In the genomic region with DNA sequence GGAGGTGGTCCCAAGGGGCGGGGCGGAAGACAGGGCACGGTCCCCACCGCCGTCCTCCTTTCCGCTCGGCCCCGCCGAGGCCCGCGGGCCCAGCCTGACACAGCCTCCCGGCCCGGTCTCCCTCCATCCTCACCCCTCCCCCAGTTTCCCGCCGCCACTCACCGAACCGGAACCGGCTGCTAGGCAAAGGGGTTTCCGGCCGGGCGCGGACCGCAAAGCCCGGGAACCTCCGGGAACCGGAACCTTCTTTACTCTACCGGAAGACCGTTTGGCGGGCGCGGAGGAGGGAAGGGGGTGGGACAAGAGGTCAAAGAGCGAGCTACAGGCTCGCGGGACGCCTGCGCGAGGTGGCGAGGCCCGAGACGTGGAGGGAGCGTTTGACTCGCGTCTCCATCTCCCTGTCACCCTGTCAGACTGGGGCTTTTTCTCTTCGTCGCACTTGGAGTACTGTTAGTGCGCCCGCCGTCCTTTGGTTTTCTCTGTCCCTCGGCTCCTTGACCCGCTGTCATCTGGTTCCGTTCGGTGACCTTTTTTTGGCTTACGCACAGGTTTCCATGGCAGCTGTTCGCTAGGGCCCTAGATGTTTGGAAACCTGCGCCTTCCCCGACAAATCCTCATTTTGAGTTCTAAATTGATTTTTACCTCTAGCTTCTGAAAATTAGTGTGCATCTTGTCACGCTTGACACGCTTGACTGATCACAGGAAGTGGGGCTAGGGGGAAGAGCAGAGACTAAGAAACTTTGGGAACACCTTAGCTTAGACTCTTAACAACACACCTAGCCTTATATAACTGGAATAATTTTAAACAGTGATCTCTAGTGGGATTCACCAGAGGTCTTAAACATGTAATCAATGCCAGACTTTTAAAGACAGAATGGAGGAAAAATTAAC, we compare ENCODE assay signal across 8 mouse cellular contexts. TPM values are rescaled to one million over a fixed set of nuclear protein-coding genes. Genes with fewer than 3 reads are reported as not detected.
DNase-seq lines count a peak whose midpoint lies in the region; ATAC-seq and TF ChIP-seq lines count a peak whose summit lies in the region.

A gene (minus strand): TSS at position 624 of the 891 bp plus-strand sequence.

- peak; percentile 64 to 96; a peak in 3 of 4 replicates for TF ChIP-seq POLR2A in MEL (IDR thresholded peaks at IDR 0.05; ENCODE audit: control insufficient read depth in 1 of 2, insufficient read depth in 1 of 2, low read depth in 1 of 2, low read length in 2 of 2, poor library complexity in 1 of 2)
- peak; percentile 72; the same call in 1 of the 2 replicates for TF ChIP-seq POLR2A in cerebellum, adult 2 months (IDR thresholded peaks at IDR 0.05; ENCODE audit: borderline replicate concordance, insufficient read depth, low read length)

- ATAC-seq in hematopoietic stem cell, adult 5-6 weeks (replicated peaks in 1 of 2; ENCODE audit: insufficient read depth in 1 of 2, low FRiP score in 2 of 2, low TSS enrichment in 1 of 2, low read depth in 1 of 2, poor library complexity in 2 of 2, severe bottlenecking in 2 of 2), result peak; percentile 84 to 91
- peak; percentile 96 for ATAC-seq in lung, postnatal 0 days

- peak; percentile 99 for DNase-seq in MEL (ENCODE audit: low read depth, low spot score)
- DNase-seq in cerebellum, adult 2 months, result peak; percentile 92 to 95
- peak; percentile 84 for DNase-seq in forelimb bud, embryonic 11.5 days (ENCODE audit: low read depth, low spot score)
- DNase-seq in layer of hippocampus, adult 9-11 months, result peak; percentile 89
- DNase-seq in lung, postnatal 0 days (ENCODE audit: low spot score), result peak; percentile 94
- peak; percentile 87 for DNase-seq in ovary, postnatal 14 days (ENCODE audit: low spot score)
- peak; percentile 92 for DNase-seq in thymus, postnatal 14 days

- peaks cover 22 to 25% of the 10 kb centered on the region in 2 experiments for H3K4me1 ChIP-seq in MEL (ENCODE audit: control insufficient read depth in 1 of 2, insufficient read depth in 2 of 2, low read length in 2 of 2)
- H3K4me1 ChIP-seq in cerebellum, adult 2 months (ENCODE audit: control insufficient read depth, insufficient read depth, low read length), result no peaks in the 10 kb centered on the region
- peaks cover 8% of the 10 kb centered on the region; the same call in 1 of the 2 replicates for H3K4me1 ChIP-seq in lung, postnatal 0 days (ENCODE audit: insufficient read depth, low read depth, low read length)

- no peak for TF ChIP-seq RAD21 in MEL (IDR thresholded peaks at IDR 0.05; ENCODE audit: low read depth, low read length)

- H3K9me3 ChIP-seq in MEL (replicated peaks; ENCODE audit: insufficient read depth, low read length), result no peaks in the 10 kb centered on the region
- no peaks in the 10 kb centered on the region for H3K9me3 ChIP-seq in lung, postnatal 0 days (ENCODE audit: low read length)

- H3K36me3 ChIP-seq in MEL (ENCODE audit: control insufficient read depth in 1 of 2, insufficient read depth in 2 of 2, low read length in 2 of 2), result peaks cover 7 to 35% of the 10 kb centered on the region in 2 experiments
- H3K36me3 ChIP-seq in lung, postnatal 0 days (ENCODE audit: insufficient read depth, low read length), result no peaks in the 10 kb centered on the region

- peak within 1 kb of the TSS; percentile 82 to 83 for H3K4me3 ChIP-seq in MEL (ENCODE audit: control insufficient read depth in 1 of 2, insufficient read depth in 1 of 2, low read depth in 2 of 2, low read length in 2 of 2)
- peak within 1 kb of the TSS; percentile 63 for H3K4me3 ChIP-seq in cerebellum, adult 2 months (replicated peaks; ENCODE audit: insufficient read depth, low read depth, low read length)
- H3K4me3 ChIP-seq in lung, postnatal 0 days (ENCODE audit: low read depth, low read length), result peak within 1 kb of the TSS; percentile 94

- peak within 1 kb of the TSS; percentile 85 for H3K4me2 ChIP-seq in lung, postnatal 0 days (replicated peaks; ENCODE audit: low read depth, low read length)

- H3K79me2 ChIP-seq in MEL (ENCODE audit: control insufficient read depth, insufficient read depth, low read length, poor library complexity), result peaks cover 54% of the 10 kb centered on the region

- WGBS in cerebellum, adult 2 months, result under 1% methylated on average over 58 of the region's 58 CpGs
- WGBS in lung, postnatal 0 days, result 2% methylated on average over 49 of the region's 58 CpGs

- no peak; a peak in 1 of 4 replicates for TF ChIP-seq EP300 in MEL (IDR thresholded peaks at IDR 0.05; ENCODE audit: low read depth in 1 of 2, low read length in 2 of 2)
- peak; percentile 66 for TF ChIP-seq EP300 in lung, postnatal 0 days (IDR thresholded peaks at IDR 0.05)

- peak within 1 kb of the TSS; percentile 97 for H3K27ac ChIP-seq in MEL (ENCODE audit: control insufficient read depth, low read depth, low read length)
- peak within 1 kb of the TSS; percentile 82 for H3K27ac ChIP-seq in cerebellum, adult 2 months (ENCODE audit: insufficient read depth, low read length)
- peak within 1 kb of the TSS; percentile 95 for H3K27ac ChIP-seq in lung, postnatal 0 days (ENCODE audit: low read length)

- H3K9ac ChIP-seq in MEL (ENCODE audit: control insufficient read depth, low read depth, low read length, poor library complexity, severe bottlenecking), result peak within 1 kb of the TSS; percentile 89
- H3K9ac ChIP-seq in lung, postnatal 0 days (replicated peaks; ENCODE audit: low read depth), result peak within 1 kb of the TSS; percentile 84

- H3K27me3 ChIP-seq in MEL (ENCODE audit: control insufficient read depth in 1 of 2, insufficient read depth in 2 of 2, low read length in 2 of 2), result no peaks in the 10 kb centered on the region
- H3K27me3 ChIP-seq in cerebellum, adult 2 months (ENCODE audit: control insufficient read depth, insufficient read depth, low read length), result no peaks in the 10 kb centered on the region
- H3K27me3 ChIP-seq in lung, postnatal 0 days (replicated peaks; ENCODE audit: insufficient read depth, low read length), result no peaks in the 10 kb centered on the region

- TF ChIP-seq CTCF in MEL (IDR thresholded peaks at IDR 0.05 in 2 of 3, conservative IDR thresholded peaks at IDR 0.05 in 1 of 3; ENCODE audit: control insufficient read depth in 1 of 3, insufficient read depth in 1 of 3, low read depth in 2 of 3, low read length in 3 of 3, poor library complexity in 1 of 3, severe bottlenecking in 1 of 3), result no peak
- no peak for TF ChIP-seq CTCF in cerebellum, adult 2 months (IDR thresholded peaks at IDR 0.05; ENCODE audit: borderline replicate concordance, insufficient read depth, low read depth, low read length)
- TF ChIP-seq CTCF in lung, postnatal 0 days (IDR thresholded peaks at IDR 0.05), result no peak

TF ChIP-seq in MEL, 35 proteins besides CTCF, POLR2A, EP300 and RAD21 (continues in another document):
- peak; percentile 93 for TF ChIP-seq NELFE (IDR thresholded peaks at IDR 0.05; ENCODE audit: low read depth, low read length)
- TF ChIP-seq MXI1 (IDR thresholded peaks at IDR 0.05; ENCODE audit: low read depth, low read length), result peak; percentile 68
- TF ChIP-seq ZC3H11A (IDR thresholded peaks at IDR 0.05; ENCODE audit: low read depth, low read length), result no peak
- TF ChIP-seq RCOR1 (IDR thresholded peaks at IDR 0.05; ENCODE audit: low read depth, low read length), result no peak
- peak; percentile 48 for TF ChIP-seq MYB (IDR thresholded peaks at IDR 0.05; ENCODE audit: low read depth, low read length)
- TF ChIP-seq CHD2 (IDR thresholded peaks at IDR 0.05; ENCODE audit: low read length), result peak; percentile 77
- peak; percentile 94; the same call in 1 of the 2 replicates for TF ChIP-seq E2F4 (IDR thresholded peaks at IDR 0.05; ENCODE audit: borderline replicate concordance, low read depth, low read length)
- peak; percentile 46; the same call in 1 of the 2 replicates for TF ChIP-seq ZNF384 (IDR thresholded peaks at IDR 0.05; ENCODE audit: low read depth, low read length)
- TF ChIP-seq MAFK (IDR thresholded peaks at IDR 0.05; ENCODE audit: borderline replicate concordance, low read depth, low read length), result no peak
- TF ChIP-seq HCFC1 (IDR thresholded peaks at IDR 0.05; ENCODE audit: low read depth, low read length), result peak; percentile 87
- peak; percentile 67 for TF ChIP-seq KAT2A (conservative IDR thresholded peaks at IDR 0.05; ENCODE audit: low read depth, low read length)
- TF ChIP-seq USF1 (IDR thresholded peaks at IDR 0.05; ENCODE audit: low read depth, low read length), result no peak
- peak; percentile 68; the same call in 1 of the 2 replicates for TF ChIP-seq MAZ (IDR thresholded peaks at IDR 0.05; ENCODE audit: low read depth, low read length)
- TF ChIP-seq SIN3A (IDR thresholded peaks at IDR 0.05; ENCODE audit: low read length), result peak; percentile 96
- peak; percentile 42 for TF ChIP-seq ETS1 (IDR thresholded peaks at IDR 0.05; ENCODE audit: low read depth, low read length)
- TF ChIP-seq BHLHE40 (IDR thresholded peaks at IDR 0.05; ENCODE audit: borderline replicate concordance, low read depth, low read length), result no peak
- TF ChIP-seq NRF1 (IDR thresholded peaks at IDR 0.05; ENCODE audit: insufficient read depth, low read depth, low read length, poor library complexity, severe bottlenecking), result peak; percentile 84
- no peak for TF ChIP-seq SMC3 (IDR thresholded peaks at IDR 0.05; ENCODE audit: low read depth, low read length)
- TF ChIP-seq USF2 (IDR thresholded peaks at IDR 0.05; ENCODE audit: borderline replicate concordance in 1 of 2, insufficient read depth in 1 of 2, low read depth in 1 of 2, low read length in 2 of 2), result no peak
- TF ChIP-seq MAX (IDR thresholded peaks at IDR 0.05; ENCODE audit: low read length), result peak; percentile 81
- peak; percentile 55; the same call in 1 of the 2 replicates for TF ChIP-seq POLR2AphosphoS2 (IDR thresholded peaks at IDR 0.05; ENCODE audit: low read length)
- no peak for TF ChIP-seq ZKSCAN1 (IDR thresholded peaks at IDR 0.05; ENCODE audit: low read depth, low read length)
- no peak for TF ChIP-seq POLR2AphosphoS5 (IDR thresholded peaks at IDR 0.05; ENCODE audit: borderline replicate concordance, low read depth, low read length)
- peak; percentile 56; the same call in 1 of the 2 replicates for TF ChIP-seq TCF12 (IDR thresholded peaks at IDR 0.05; ENCODE audit: low read depth, low read length)
- TF ChIP-seq MYC (IDR thresholded peaks at IDR 0.05; ENCODE audit: low read depth, low read length), result no peak; the same call in 1 of the 2 replicates
- peak; percentile 95; the same call in 1 of the 2 replicates for TF ChIP-seq UBTF (IDR thresholded peaks at IDR 0.05; ENCODE audit: borderline replicate concordance, insufficient read depth, low read depth, low read length)
- peak; percentile 86 for TF ChIP-seq ELF1 (IDR thresholded peaks at IDR 0.05; ENCODE audit: low read depth, low read length)

RNA-seq across cellular contexts. Expression of the gene that starts here (rescaled TPM):
- total RNA-seq in MEL (2012; rRNA removed), result 34.1 and 41.4 TPM in 2 replicates
- polyA plus RNA-seq in MEL (2012; ENCODE audit: insufficient read depth in 1 of 2, insufficient read length in 2 of 2, low read depth in 1 of 2, low replicate concordance in 2 of 2, missing spikeins in 1 of 2), result 10 to 100 TPM in 1 of 2 experiments, not detected in 1; 96.5 TPM
- polyA plus RNA-seq in cerebellum, adult 2 months (2012; rRNA removed), result 14.7 and 16.8 TPM in 2 replicates
- total RNA-seq in hematopoietic stem cell, adult 5-6 weeks (2017), result 58.2 and 63.0 TPM in 2 replicates
- polyA plus RNA-seq in lung, postnatal 0 days (2015; fragmentation: Nextera tagmentation; extraction: Ambion mirVana), result 9.2 and 10.2 TPM in 2 replicates

Comparison
In these comparisons a context has a peak if more than half of its experiments do, and no peak if none do; other contexts are left out.
1. Peak in every context shown above with its lines: DNase-seq, ATAC-seq, H3K4me3 ChIP-seq and H3K27ac ChIP-seq.